Mouse (Mus musculus) CD4-positive helper T cell, adult 2 months (primary cell): ENCODE data around the gene Doc2a.

Experiments used
- DNase-seq: peaks from one replicate; pipeline ENCODE4 v3.0.0-alpha.2; 2012; ENCODE audit warnings: low read depth, missing footprints, low spot score

Gene Doc2a

DNA sequence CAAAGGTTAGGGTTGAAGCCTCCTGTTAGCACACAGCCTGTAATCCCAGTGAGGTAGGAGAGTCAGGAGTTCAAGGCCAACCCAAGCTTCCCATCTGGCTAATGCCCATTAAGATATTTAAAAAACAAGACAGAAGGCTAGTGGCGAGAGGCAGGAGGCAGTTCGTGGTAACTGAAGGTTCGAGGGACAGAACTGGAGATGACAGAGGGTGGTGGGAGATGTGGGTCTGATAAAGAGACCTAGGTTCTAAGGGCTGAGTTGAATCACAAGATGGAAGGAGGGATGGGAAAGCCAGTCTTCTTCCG, at the start of gene Doc2a:
TSS of gene Doc2a (plus strand) at position 301 of the 305 bp plus-strand sequence.
- DNase-seq, result no peak

DNA sequence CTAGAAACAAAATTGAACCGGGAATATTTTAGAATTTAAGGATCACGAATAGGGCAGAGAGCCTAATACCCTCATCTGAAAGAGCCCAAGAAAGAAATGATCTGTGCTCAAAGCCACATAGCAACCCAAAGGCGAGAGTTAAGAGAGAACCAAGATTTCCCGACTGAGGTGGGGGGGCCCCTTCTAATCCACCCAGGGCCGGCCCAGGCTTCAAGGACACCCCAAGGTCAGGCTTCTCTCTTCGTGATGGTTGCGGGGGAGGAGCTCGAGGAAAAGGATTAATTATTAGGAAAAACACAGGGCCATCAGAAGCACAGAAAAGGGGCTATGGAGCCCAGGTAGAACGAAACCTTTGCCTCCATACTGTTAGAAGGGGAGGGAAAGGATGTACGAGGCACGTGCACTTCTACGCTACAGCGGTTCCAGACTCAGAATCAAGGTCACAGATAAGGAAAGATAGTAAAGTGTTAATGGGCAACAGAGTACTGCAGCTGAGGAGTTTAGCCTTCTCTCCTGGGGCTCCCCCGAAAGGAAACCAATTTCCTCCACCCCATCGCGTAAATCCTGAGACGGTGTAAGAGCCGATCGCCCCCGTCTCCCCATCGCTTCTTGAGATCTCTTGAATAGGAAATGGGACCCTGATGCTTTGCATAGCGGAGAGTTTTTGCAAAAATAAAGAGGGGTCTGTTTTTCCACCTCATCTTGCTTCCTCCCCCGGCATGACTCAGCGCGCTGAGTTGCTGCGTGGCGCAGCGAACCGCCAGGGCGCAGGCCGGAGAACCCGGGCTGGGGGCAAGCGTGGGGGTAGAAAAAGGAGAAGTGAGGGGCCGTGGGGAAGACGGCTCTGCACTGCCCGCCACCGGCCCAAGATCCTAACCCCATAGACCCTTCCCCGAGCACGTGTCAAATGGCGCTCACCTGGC, 48.8 kb upstream of the Doc2a start:
- peak; percentile 76 for DNase-seq

DNA sequence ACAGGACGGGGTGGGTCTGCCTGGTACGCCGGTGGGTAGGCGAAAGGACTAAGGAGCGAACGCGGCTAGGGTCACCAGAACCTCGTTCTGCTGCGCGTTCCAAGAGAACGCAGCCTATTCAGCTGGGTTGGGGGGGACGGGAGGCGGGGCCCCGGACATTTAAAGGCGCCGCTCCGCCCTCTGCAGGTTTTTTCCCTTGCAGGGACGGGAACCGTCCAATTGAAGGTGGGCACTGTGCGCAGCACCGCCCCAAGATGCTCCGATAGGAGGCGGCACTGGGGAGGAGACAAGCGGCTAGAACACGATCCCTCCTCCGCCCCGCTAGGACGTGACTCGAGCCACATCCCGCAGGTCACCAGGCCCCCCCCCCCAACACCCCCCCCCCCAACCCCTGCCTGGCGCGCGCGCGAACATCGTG, 48.2 kb upstream of the Doc2a start:
- peak; percentile 98 for DNase-seq

- no peak for DNase-seq
These were observed 47.5 kb upstream of the Doc2a start for GRCm38 (mm10) chr7:126799468-126800268.

DNA sequence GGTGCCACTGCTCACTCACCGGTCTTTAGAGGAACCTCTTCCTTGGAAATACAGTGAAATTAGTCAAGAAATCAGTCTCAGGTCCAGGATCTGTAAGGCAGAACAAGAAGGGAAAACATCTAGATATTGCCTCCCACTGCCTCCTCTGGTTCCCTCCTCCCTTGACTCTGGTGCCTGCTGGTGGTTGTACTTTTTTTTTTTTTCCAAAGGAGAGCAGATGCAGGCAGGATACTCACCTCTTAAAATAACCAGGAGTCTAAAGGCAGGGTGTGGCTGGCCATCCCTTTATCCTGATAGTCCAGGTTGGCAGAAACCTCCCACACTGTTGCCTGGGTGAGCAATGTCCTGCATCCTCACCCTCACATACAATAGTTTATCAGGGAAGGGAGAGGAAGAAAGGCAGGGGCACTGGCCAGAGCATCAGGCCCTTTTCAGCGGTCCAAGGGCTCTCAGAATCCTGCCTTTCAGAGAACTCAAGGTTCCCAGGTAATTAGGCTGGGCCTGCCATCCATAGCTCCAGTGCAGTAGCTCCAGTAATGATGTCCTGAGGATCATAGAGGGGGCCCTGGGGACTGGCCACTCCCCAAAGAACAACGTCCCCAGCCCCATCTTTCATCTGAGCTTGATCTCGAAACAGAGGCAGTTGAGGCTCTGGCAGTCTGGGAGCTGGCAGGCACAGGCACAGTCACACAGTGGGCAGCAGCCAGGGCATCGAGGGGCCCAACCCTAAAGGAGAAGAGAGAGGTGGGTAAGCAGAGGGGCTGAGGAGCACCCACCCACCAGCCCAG, 46.8 kb upstream of the Doc2a start:
- DNase-seq, result no peak

- DNase-seq, result no peak
These were observed 46.2 kb upstream of the Doc2a start for GRCm38 (mm10) chr7:126801057-126801422.

- no peak for DNase-seq
These were observed 44.9 kb upstream of the Doc2a start for GRCm38 (mm10) chr7:126802134-126802889.

DNA sequence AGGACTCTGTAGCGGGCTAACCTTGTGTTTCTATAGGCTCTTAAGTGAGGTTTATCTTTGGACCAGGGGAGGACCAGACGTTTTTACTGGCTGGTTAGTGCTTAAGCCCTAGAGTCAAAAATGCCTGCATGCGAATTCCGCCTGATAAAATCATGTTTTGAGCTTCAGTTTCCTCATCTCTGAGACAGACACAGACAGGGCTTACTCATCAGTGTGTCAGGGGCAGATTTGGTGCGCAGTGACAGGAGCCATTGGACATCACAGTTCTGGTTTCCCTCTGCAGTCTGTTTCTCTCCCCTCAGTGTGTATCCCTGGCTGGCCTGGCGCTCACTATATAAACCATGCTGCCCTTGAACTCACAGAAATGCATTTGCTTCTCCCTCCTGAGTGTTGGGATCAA, 44.0 kb upstream of the Doc2a start:
- no peak for DNase-seq

DNA sequence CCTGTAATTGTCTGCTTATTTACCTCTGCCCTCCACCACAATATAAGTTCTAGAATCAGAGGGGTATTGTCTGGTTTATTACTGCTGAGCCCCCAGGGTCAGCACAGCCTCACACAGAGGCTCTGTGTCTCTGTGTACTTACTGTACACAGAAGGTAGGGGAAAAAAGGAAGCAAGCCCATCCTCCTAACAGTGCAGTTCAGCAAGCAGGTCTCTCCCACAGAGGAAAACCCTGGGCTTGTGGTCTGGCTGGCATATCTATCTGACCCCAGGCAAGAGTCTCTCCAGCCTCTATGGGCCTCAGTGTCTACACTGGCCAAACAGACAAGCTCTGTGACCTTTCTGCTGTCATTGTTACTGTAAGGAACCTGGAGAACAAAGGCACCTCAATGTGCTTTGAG, 43.5 kb upstream of the Doc2a start:
- DNase-seq, result no peak

- no peak for DNase-seq
These were observed 40.3 kb upstream of the Doc2a start for GRCm38 (mm10) chr7:126806956-126807355.

DNA sequence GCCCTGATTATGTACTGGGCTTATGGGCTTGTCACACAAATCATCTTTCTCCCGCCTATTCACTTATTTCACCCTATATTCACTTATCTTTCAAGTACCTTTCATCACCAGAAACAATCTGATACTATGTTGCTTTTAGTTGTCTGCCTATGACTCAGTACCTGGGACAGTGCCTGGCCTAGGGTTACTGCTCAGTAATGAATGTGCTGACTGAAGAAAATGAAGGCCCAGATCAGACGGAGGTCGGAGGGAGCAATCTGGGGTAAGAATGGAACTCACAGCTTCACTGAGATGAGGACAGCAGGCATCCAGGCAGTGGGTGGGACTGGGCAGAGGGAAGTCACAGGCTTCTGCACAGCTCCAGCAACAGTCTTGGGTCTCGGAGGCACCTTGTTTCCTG, 39.8 kb upstream of the Doc2a start:
- DNase-seq, result no peak

DNA sequence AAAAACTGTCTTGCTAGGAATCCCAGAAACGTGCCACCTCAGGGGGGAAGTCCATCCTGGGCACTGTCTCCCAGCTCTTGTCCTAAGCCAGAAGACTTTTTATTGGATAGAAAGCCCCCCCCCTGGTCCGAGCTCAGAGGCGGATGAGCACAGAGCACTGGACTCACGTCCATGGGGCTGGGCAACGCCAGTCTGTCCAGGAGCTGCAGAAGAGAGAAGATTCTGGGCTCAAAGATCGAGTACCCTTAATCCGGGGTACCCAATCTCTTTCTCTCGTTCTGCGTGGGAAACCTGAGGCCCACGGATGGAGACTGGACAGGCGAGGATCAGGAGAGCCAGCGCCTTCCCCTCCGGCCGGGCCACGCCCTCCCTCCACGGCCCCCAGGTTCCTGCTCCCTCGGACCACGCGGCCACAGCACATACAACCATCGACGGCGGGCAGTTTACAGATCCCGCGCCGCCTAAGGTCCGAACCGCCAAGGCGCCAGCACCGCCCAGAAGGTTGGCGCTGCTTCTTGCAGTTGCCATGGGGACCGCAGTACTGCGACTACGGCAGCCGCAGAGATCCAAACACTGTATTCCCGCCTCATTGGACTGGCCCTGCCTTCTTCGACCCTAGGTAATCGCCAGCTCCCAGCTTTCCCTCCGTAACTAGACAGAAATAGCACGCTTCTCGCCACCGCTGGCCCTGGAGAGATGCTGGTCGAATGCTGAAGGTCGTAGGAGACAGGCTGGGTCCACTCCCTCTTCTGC, 38.3 kb upstream of the Doc2a start:
- peak; percentile 53 for DNase-seq

GRCm38 (mm10) chr7:126809723-126810369, 37.4 kb upstream of the Doc2a start:
- DNase-seq, result no peak

DNA sequence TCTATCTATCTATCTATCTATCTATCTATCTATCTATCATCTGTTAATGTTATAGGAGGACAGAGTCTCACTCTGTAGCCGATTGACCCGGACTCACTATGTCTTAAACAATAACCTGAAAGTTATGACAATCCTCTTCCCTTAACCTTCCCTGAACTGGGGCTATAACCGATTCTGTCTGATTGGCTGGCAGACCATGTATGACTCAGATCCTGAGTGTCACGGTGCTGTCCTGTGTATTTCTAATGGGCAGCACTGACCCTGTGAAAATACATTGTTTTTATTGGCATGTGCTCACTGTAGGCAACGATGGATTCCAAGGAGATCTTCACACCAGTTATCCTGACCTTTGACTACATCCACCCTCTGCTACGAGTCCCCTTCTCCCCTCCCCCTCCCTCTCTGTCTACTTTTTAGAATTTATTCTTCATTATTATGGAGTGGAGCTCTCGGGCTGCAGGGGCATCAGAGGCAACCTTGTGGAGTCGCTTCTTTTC, 31.4 kb upstream of the Doc2a start:
- no peak for DNase-seq

DNA sequence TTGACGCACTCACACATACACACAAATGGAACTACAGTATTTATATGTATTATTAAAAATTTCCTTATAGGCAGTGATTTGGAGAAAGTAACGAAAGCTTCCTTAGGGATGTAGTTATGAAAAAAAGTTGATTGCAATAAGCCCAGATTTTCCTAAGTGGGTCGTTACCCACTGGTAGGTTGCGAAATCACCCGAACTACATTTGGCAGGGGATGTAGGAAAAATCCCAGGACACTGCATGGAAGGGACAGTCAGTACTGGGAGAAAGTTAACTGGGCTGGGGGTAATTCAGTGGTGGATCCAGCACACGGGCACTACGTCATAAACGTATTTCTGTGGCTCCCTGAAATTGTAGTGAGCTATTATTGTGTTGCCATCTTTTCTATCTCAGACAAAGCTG, 30.7 kb upstream of the Doc2a start:
- no peak for DNase-seq

- no peak for DNase-seq
These were observed 29.6 kb upstream of the Doc2a start for GRCm38 (mm10) chr7:126817595-126817994.

- DNase-seq, result no peak
These were observed 28.4 kb upstream of the Doc2a start for GRCm38 (mm10) chr7:126818818-126819217.

GRCm38 (mm10) chr7:126821835-126822511, 25.2 kb upstream of the Doc2a start:
- peak; percentile 77 for DNase-seq

DNA sequence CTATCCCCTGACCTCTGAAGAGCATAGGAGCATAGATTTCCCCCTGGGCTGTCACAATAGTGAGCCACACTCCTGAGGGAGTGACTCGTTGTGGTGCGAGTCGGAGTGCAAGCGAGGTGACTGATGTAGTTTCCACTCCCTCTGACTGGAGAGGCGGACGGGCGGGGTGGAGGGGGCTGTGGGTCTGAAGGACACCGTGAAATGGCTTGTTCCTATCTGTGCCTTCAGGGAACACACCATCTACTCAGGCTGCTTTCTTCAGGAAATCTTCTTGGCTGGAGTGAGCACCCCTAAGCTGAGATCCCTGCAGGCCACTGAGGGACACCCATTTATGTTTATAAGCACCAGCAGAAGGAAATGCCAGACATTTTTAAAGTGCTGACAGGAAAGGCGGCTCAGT, 24.5 kb upstream of the Doc2a start:
- DNase-seq, result no peak
